Mouse (Mus musculus) intestine, postnatal 0 days (tissue): ENCODE measurements around the gene Nckap5l. TPM values are rescaled to one million over a fixed set of nuclear protein-coding genes. Genes with fewer than 3 reads are reported as not detected.
A peak's percentile ranks its signal among the peaks of the same experiment; 100 is the strongest.

Source experiments
- ATAC-seq: fragments of 200-750 bp; cut with Nextera tagmentation; 2 replicates; pipeline ENCODE4 v1.8.0; 2017; ENCODE audit warnings: mild to moderate bottlenecking, moderate TSS enrichment, moderate library complexity
- H3K27ac ChIP-seq: fragments of 300-500 bp; sonication (generic); 2 replicates; pipeline ENCODE4 v1.5.1; 2014; ENCODE audit warnings: mild to moderate bottlenecking, low read depth, low read length, moderate library complexity
- H3K27me3 ChIP-seq: fragments of 300-500 bp; sonication (generic); replicated peaks from 2 replicates; pipeline ENCODE4 v1.6.1; 2014; ENCODE audit warnings: low read length, mixed read lengths; ENCODE audit not compliant: control insufficient read depth, insufficient read depth
- H3K36me3 ChIP-seq: fragments of 300-500 bp; sonication (generic); 2 replicates; pipeline ENCODE4 v1.6.1; 2014; ENCODE audit warnings: mild to moderate bottlenecking, moderate library complexity; ENCODE audit not compliant: control insufficient read depth, insufficient read depth
- H3K4me1 ChIP-seq: fragments of 300-500 bp; sonication (generic); replicated peaks from 2 replicates; pipeline ENCODE4 v1.6.1; 2014; ENCODE audit warnings: antibody characterized with exemption, low read length, mixed read lengths; ENCODE audit not compliant: control insufficient read depth, insufficient read depth
- H3K4me2 ChIP-seq: fragments of 300-500 bp; sonication (generic); replicated peaks from 2 replicates; pipeline ENCODE4 v1.6.1; 2014; ENCODE audit warnings: low read depth, mild to moderate bottlenecking, moderate library complexity
- H3K4me3 ChIP-seq: fragments of 300-500 bp; sonication (generic); 2 replicates; pipeline ENCODE4 v1.5.1; 2014; ENCODE audit warnings: low read depth, low read length
- H3K9ac ChIP-seq: fragments of 300-500 bp; sonication (generic); 2 replicates; pipeline ENCODE4 v1.6.1; 2014; ENCODE audit warnings: mild to moderate bottlenecking, low read depth, low read length
- H3K9me3 ChIP-seq: fragments of 300-500 bp; sonication (generic); 2 replicates; pipeline ENCODE4 v1.6.1; 2016; ENCODE audit warnings: mixed run types; ENCODE audit not compliant: control insufficient read depth
- CTCF ChIP-seq: sonication (generic); IDR thresholded peaks from 2 replicates; pipeline ENCODE4 v1.5.1; 2016; ENCODE audit warnings: low read depth, mild to moderate bottlenecking, control low read depth, antibody characterized with exemption, moderate library complexity
- WGBS: fragments of 180-500 bp; shearing (Covaris S2); extraction: QIAGEN DNeasy Blood & Tissue Kit; methylation state at CpG from one replicate; pipeline ENCODE4 v1.1.7; 2014; 5-methylcytosine and 5-hydroxymethylcytosine counted together
- polyA plus RNA-seq: library from polyadenylated mRNA; unstranded; fragments of >200 nt; fragmentation: Nextera tagmentation; extraction: Ambion mirVana; gene quantifications from 2 replicates; pipeline ENCODE4 v1.2.1, GENCODE M21; 2015

Nckap5l gene
- polyA plus RNA-seq, 1 experiment from 2014 or later, result 2.1 TPM

DNA sequence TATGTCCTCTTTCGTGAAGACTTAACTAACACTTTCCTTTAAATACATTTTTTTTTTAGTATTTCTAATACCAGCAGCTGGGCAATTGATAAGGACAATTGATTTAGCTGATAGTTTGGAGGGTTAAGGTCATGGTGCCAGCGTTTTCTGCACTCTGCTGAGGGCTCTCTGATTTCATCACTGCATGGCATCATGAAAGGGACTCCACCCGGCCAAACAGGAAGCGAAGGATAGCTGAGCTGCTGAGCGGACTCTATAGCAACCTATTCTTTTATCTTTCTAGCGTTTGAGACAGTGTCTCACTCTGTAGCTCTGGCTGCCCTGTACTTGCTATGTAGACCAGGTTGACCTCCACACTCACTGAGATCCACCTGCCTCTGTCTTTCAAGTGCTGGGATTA is 27.2 kb upstream of the Nckap5l start:
- Histone ChIP-seq H3K4me2 (no peak overlapping the region), H3K36me3 (no peaks in the 10 kb centered on the region), H3K27ac (no peak overlapping the region), H3K4me1 (no peaks in the 10 kb centered on the region), H3K9me3 (no peaks in the 10 kb centered on the region), H3K27me3 (0 out of 2 replicates have a peak, but pooled peaks cover 3% of the 10 kb centered on the region), H3K9ac (no peak overlapping the region), H3K4me3 (no peak overlapping the region)
- ATAC-seq, result no peak
- no peak for TF ChIP-seq CTCF
- 53% methylated on average over 6 of the region's 6 CpGs for WGBS

DNA sequence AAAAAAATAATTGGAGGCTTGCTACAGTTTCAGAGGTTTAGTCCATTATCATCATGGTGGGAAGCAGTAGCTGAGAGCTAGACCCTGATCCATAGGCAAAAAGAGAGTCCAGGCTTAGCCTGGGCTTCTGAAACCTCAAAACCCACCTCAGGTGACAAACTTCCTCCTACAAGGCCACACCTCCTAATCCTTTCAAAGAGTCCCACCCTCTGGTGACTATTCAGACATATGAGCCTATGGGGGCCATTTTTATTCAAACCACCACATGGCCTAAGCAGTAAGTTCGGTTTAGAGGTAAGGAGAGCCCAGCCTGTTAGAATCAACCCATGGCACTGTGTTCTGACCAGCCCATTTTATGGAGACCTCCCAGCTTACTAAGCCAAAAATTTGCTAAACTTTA is 18.3 kb upstream of the Nckap5l start:
- H3K27me3 ChIP-seq, result peaks cover 4% of the 10 kb centered on the region; the same call in 1 of the 2 replicates
- H3K4me2 ChIP-seq, result no peak overlapping the region
- WGBS, result 79% methylated on average over 1 of the region's 1 CpGs
- no peaks in the 10 kb centered on the region for H3K4me1 ChIP-seq
- H3K9ac ChIP-seq, result no peak overlapping the region
- no peaks in the 10 kb centered on the region for H3K9me3 ChIP-seq
- H3K4me3 ChIP-seq, result no peak overlapping the region
- H3K36me3 ChIP-seq, result no peaks in the 10 kb centered on the region
- TF ChIP-seq CTCF, result no peak
- ATAC-seq, result no peak
- H3K27ac ChIP-seq, result no peak overlapping the region

DNA sequence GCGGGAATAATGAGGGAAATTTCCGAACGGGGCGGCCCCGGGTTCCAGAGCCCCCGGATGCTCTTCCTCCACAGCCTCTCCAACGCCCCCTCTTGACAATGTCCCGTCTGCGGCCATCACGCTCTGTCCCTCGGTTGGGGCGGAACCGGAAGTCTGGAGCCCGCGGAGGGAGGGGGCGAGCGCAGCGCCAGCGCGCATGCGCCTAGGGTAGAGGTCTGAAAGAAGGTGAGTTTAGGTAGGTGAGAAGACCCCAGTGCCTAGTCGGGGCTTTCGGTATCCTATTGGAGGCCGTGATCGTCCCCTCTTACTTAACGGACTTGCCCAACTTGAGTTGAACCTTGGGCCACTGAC is 17.0 kb upstream of the Nckap5l start, which contains the start of gene Bcdin3d:
Gene Bcdin3d, minus strand, starts transcription at position 155 of the 351 bp plus-strand sequence.
- Histone ChIP-seq H3K4me1 (no peaks in the 10 kb centered on the region), H3K4me2 (peak within 1 kb of the TSS; percentile 81), H3K4me3 (peak within 1 kb of the TSS; percentile 70), H3K9me3 (no peaks in the 10 kb centered on the region), H3K36me3 (0 out of 2 replicates have a peak, but pooled peaks cover 5% of the 10 kb centered on the region), H3K27me3 (peaks cover 4% of the 10 kb centered on the region; the same call in 1 of the 2 replicates), H3K9ac (peak within 1 kb of the TSS; percentile 60), H3K27ac (peak within 1 kb of the TSS; percentile 54)
- 1% methylated on average over 26 of the region's 26 CpGs for WGBS
- peak; percentile 80 for ATAC-seq
- peak; percentile 66 for TF ChIP-seq CTCF

DNA sequence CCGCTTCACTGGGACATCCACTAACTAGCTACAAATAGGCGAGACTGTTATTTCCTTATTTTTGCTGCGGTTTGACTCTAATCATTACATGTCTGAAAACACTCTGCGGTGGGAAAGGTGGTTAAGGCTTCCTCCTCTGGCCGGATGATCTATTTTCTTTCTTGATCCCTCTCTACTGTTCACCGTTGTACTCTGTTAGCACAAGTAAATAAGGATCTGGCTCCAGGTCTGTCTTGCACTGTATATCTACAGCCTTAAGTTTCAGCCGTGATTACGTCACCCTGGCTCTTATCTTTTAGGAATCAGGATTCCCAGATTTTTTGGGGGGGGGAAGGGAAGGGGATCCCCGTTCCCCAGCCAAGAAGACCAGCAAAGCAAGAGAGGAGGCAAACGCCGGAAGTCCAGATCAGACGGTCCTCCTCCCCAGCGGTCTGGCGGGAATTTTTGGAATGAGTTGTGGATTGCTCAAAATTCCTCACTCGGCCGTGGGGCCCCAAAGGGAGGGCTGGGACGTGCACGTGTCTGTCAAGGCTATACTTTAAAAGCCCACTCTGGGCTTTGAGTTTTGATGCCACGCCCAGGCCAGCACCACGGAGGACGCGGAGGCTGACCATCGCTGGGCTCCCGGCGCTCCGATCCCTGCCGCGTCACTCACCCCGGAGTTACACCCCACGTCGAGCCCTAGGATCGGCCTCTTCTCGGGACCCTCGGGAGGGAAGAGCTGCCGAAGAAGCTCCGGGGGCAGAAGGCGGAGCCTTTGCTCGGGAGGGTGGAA is 16.4 kb upstream of the Nckap5l start:
- Histone ChIP-seq H3K27ac (peak overlapping the region; percentile 54), H3K27me3 (peaks cover 4% of the 10 kb centered on the region; the same call in 1 of the 2 replicates), H3K4me3 (peak overlapping the region; percentile 70), H3K4me1 (no peaks in the 10 kb centered on the region), H3K9ac (peak overlapping the region; percentile 60), H3K9me3 (no peaks in the 10 kb centered on the region), H3K4me2 (peak overlapping the region; percentile 81), H3K36me3 (0 out of 2 replicates have a peak, but pooled peaks cover 5% of the 10 kb centered on the region)
- peak; percentile 58 for ATAC-seq
- TF ChIP-seq CTCF, result no peak
- WGBS, result 5% methylated on average over 38 of the region's 38 CpGs

DNA sequence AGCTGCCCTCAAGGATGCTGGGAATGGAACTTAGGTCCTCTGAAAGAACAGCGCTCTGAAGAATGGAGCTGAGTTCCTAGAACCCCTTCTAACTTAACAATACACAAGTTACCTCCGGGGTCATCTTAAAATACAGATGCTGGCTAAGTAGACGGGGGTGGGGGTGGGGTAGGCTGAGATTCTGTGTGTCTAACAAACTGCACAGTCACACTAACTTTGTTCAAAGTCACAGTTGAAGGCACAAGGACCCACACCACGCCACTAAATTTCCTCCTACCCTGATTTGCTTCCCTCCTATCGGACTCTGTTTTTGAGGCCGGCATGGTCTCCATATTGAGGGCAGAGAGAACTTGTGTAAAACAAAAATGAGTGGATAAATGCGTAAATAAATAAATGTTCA is 15.4 kb upstream of the Nckap5l start:
- 89% methylated on average over 7 of the region's 7 CpGs for WGBS
- TF ChIP-seq CTCF, result no peak
- peaks cover 4% of the 10 kb centered on the region; the same call in 1 of the 2 replicates for H3K27me3 ChIP-seq
- no peak for ATAC-seq
- no peaks in the 10 kb centered on the region for H3K4me1 ChIP-seq
- 0 out of 2 replicates have a peak, but pooled peaks cover 5% of the 10 kb centered on the region for H3K36me3 ChIP-seq
- H3K4me3 ChIP-seq, result no peak overlapping the region
- no peak overlapping the region for H3K27ac ChIP-seq
- H3K9ac ChIP-seq, result no peak overlapping the region
- H3K4me2 ChIP-seq, result no peak overlapping the region
- H3K9me3 ChIP-seq, result no peaks in the 10 kb centered on the region

DNA sequence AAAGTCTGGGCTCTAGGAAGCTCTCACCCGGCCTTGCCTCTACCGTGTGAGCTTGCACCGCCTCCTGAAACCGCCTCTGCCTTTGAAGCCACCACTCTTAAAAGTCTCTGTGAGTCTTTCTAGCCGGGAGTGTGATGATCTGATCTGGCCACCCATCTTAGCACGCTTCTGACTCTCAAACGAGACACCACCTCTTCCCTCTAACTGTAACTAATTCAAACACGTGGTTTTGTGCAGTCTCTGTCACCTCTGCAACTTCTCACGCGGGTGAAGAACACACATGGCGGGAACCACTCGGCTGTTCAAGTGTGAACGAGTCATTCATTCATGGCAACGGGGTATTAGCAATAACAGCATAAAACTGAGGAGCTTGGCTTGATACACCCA is 14.1 kb upstream of the Nckap5l start:
- Histone ChIP-seq H3K9me3 (no peaks in the 10 kb centered on the region), H3K4me2 (no peak overlapping the region), H3K4me1 (no peaks in the 10 kb centered on the region), H3K27me3 (peaks cover 4% of the 10 kb centered on the region; the same call in 1 of the 2 replicates), H3K27ac (no peak overlapping the region), H3K9ac (no peak overlapping the region), H3K4me3 (no peak overlapping the region), H3K36me3 (0 out of 2 replicates have a peak, but pooled peaks cover 5% of the 10 kb centered on the region)
- 77% methylated on average over 14 of the region's 14 CpGs for WGBS
- ATAC-seq, result no peak
- TF ChIP-seq CTCF, result no peak
